Mouse (Mus musculus) frontal cortex, postnatal 10 days (tissue): ENCODE results near the gene Tacc3.
A peak's percentile ranks its signal among the peaks of the same experiment; 100 is the strongest.

ENCODE experiments used
- DNase-seq, 2 experiments: peaks; one replicate each; pipeline ENCODE4 v3.0.0; 2022; ENCODE audit warnings: low spot score in 2 of 2, mixed read lengths in 1 of 2

Tacc3 gene

DNA sequence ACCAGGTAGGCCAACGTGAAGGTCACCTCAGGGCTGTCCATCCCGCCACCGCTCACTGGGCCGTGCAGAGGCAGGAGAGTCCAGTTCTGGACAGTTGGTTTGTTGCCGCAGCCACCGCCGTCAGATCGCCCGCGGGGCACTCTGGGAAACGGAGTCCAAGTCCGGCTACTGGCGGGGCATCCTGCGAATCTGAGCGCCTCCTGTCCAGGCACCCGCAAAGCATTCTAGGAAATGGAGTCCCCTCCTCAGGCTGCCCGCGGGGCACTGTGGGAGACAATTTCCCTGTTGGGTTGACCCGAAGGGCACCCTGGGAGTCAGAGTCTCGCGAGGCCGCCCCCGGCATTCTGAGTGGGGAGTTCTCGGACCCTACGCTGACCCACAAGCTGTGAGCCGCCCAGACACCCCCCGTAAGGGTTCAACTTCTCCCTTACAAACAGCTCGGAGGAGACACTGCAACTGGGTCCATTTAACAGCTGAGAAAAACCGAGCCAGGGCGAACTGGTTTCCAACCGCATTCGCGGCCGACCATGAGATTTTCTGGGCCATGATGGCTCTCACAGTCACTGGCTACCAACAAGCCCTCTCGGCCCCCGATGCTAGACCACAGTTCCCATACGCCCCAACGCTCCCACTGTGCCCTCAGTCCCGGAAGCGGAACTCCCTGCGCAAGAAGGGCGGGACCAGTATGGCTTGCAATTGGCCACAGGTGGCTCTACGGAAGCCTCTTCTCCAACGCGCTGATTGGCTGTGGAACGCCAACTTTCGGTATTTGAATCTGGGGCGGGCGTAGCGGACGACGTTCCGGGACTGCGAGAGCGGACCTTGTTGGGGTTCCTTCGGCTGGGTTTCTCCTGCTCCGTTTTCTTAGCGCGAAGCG lies at the start of gene Tacc3, which contains the start of gene Tmem129:
TSS of gene Tacc3 (plus strand) at position 342 of the 877 bp plus-strand sequence.
TSS of gene Tmem129 (minus strand) at position 630 of the 877 bp plus-strand sequence.
- DNase-seq: peak; percentile 98

GRCm38 (mm10) chr5:33609226-33609625 lies 48.7 kb upstream of the Tacc3 start:
- DNase-seq: no peak

GRCm38 (mm10) chr5:33611795-33612194 lies 46.1 kb upstream of the Tacc3 start:
- no peak for DNase-seq

GRCm38 (mm10) chr5:33614391-33614790 lies 43.5 kb upstream of the Tacc3 start:
- DNase-seq: no peak

DNA sequence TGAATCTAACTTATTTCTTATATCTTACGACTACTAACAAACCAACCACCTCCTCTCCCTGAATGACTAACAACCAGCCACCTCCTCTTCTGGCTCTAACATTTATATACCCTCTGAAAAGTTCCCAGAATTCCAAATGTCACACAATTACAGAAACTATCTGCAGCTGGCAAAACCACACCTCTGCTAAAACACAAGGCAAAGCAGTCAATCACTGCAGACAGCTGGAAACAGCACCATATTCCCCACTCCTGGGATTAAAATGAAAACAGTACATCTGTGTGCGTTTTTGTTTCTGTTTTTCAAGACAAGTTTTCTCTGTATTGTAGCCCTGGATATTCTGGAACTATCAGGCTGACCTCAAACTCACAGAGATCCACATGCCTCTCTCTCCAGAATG lies 35.3 kb upstream of the Tacc3 start:
- no peak for DNase-seq

DNA sequence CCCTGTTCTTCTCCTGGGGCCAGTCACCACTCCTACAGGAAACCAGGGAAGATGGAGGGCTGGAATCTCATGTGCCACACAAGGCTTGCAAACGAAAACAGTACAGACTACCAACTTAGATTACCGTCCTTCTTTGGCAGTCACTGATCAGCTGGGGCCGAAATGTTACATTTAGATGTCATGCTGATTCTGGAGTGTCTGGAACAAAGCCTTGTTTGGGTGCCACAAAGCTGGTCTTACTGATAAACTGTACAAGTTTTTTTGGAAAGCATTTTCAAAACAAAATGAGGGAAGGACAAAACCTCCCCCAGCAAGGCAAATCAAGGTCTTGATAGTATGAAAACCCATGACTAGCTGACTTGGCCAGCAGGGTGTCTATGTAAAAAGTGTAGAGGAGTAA lies 34.2 kb upstream of the Tacc3 start:
- DNase-seq: no peak

- DNase-seq: no peak
These were observed 30.0 kb upstream of the Tacc3 start for GRCm38 (mm10) chr5:33627968-33628367.

DNA sequence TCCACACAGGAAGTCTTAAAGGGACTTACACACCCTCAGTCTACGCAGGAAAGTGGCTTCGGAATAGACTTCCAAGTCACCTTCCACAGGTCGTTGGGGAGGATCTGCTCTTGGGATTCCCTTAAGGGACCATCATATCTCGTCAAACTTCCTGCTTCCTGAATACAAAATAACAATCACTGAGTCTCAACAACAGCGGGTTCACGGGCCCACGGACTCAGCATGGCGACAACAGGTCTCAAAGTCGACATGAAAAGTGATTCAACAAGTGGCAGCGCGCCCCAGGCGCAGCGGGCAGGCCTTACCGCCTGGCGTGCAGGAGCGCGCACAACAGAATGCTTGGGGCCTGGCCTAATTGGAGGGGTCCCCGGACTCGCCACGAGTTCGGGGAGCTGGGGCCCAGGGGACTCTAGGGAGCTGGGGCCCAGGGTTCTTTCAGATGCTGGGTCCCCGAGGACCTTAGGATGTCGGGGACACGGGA lies 29.1 kb upstream of the Tacc3 start:
- DNase-seq: peak; percentile 46 to 63

DNA sequence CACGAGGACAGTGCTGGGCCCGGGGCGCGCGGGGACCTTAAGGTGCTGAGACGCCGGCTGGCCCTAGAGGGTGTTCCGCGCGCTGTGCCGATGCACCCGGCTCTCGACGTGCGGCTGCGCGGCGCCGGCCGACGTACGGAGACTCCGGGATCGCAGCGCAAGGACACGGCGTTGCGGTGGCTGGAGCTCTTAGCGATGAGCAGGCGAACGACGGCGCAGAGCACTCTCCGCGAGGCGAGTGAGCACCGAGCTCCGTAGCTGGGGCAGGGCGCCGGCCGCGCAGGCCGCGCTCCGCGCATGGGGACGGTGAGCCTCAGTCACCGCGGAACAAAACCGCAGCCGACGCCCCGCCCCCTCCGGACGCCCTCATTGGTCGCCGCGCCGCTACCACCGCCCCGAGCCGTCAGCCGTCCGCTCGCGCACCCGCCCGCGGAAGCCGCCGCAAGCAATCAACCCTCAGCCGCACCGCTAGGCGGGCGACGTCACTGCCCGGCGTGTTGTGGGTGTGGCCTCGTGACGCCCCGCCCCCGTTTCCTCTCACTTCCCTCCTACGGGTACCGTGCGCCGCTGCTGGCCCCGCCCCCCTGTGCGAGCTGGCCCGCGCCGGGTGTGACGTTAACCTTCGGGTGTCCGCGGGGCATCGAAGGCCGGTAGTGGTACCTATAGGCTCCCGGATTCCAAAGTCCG lies 28.5 kb upstream of the Tacc3 start, which contains the start of the genes Fam53a and Gm9903:
TSS of gene Fam53a (minus strand) at position 335 of the 687 bp plus-strand sequence.
TSS of gene Gm9903 (plus strand) at position 625 of the 687 bp plus-strand sequence.
- peak; percentile 99 to 100 for DNase-seq

GRCm38 (mm10) chr5:33630061-33630460 lies 27.9 kb upstream of the Tacc3 start:
- peak in 1 of 2 experiments; percentile 31 for DNase-seq

DNA sequence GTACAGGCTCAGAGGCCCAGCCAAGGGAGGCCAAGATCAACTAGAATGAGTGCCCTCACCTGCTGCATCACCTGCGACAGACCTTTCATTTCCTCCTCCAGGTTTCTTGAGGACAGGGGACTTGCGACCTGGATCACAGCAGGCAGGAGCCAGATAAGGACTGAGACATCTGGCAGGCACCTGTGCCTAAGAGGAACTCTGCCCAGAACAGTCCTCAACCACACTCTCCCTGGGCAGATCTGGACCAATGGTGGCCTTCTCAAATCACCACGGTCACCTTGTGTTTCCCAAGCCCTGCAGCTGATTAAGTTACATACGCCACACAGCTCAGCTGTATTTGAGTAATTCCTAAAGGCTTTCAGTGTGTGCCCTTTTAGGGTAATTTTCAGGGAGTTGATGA lies 27.3 kb upstream of the Tacc3 start:
- DNase-seq: no peak

DNA sequence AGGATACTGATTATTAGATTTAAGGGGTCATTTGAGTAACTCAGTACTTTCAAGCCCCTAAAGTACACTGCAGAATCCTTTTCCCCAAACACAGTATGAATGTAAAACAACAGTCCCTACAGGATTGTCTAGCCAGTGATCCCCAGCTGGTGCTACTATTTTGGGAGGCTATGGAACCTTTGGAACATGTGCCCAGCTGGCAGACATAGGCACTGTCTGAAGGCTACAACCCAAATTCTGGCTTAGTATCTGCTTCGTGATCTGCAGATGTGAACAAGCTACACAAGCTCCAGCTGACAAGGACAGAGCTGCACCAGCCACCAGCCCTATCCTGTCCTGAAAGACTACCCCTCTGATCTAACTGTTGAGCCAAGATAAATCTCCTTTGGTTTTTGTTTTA lies 25.4 kb upstream of the Tacc3 start:
- DNase-seq: no peak

GRCm38 (mm10) chr5:33635361-33635760 lies 22.6 kb upstream of the Tacc3 start:
- DNase-seq: no peak

- DNase-seq: no peak
These were observed 20.1 kb upstream of the Tacc3 start for GRCm38 (mm10) chr5:33637606-33638350.

- no peak for DNase-seq
These were observed 19.1 kb upstream of the Tacc3 start for GRCm38 (mm10) chr5:33638826-33639225.

GRCm38 (mm10) chr5:33640652-33641051 lies 17.3 kb upstream of the Tacc3 start:
- peak in 1 of 2 experiments; percentile 33 for DNase-seq

GRCm38 (mm10) chr5:33651017-33651416 lies 6.9 kb upstream of the Tacc3 start:
- no peak for DNase-seq

- DNase-seq: no peak
These were observed 6.4 kb upstream of the Tacc3 start for GRCm38 (mm10) chr5:33651541-33651920.

GRCm38 (mm10) chr5:33651921-33652782 lies 5.8 kb upstream of the Tacc3 start, which contains the start of gene Slbp:
TSS of gene Slbp (minus strand) at chr5:33652574.
- peak; percentile 92 to 95 for DNase-seq

DNA sequence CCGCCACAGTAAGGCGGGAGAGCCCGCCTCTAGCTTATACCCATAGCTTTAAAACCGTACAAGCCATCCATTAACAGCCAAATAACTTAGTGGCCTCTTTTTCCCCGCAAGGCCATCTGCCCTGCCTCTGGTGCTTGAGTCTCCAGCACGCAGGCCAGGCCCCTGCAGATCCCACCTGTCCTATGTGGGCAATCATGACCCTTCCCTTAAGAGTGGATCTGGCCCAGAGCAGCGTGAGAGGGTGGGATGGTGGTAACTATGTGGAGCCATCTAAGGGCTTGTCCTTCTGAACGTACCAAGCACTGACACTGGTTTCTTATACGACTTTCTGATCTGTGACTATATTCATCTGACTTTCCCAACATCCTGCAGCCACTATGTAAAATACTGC lies 5.2 kb upstream of the Tacc3 start:
- no peak for DNase-seq

DNA sequence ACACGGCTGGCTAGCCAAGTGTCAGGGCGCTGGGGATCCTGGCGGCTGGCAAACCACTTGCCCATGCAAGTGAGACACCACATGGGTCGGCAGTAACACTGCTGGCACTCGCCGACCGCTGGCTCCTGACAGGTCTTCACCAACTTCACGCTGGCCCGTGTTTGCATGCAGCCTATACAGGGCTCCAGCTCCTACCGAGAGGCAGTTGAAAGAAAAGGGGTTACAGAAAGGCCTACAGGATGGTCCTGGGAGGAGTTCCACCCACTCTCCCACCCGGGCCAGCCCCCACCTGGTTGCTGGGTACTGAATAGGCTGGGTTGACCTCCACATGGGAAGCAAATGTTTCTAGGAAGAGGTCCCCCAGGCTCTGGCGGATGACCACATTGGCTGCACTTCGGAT lies 3.5 kb upstream of the Tacc3 start:
- no peak for DNase-seq
